Mouse (Mus musculus): ENCODE data around the gene Clic5.

Clic5 gene

GRCm38 (mm10) chr17:44192981-44193380 is 4.6 kb downstream of the Clic5 start:
- no peak for DNase-seq (ENCODE audit: low read depth, low spot score)

- no peak for DNase-seq (ENCODE audit: low read depth, low spot score)
These were observed 10.8 kb downstream of the Clic5 start for GRCm38 (mm10) chr17:44199158-44199557.

- DNase-seq (ENCODE audit: low read depth, low spot score), result no peak
These were observed 14.6 kb downstream of the Clic5 start for GRCm38 (mm10) chr17:44202952-44203351.

- DNase-seq (ENCODE audit: low read depth, low spot score), result no peak
These were observed 16.4 kb downstream of the Clic5 start for GRCm38 (mm10) chr17:44204787-44205186.

GRCm38 (mm10) chr17:44205562-44205961 is 17.2 kb downstream of the Clic5 start:
- no peak for DNase-seq (ENCODE audit: low read depth, low spot score)

GRCm38 (mm10) chr17:44208900-44209299 is 20.5 kb downstream of the Clic5 start:
- DNase-seq (ENCODE audit: low read depth, low spot score), result no peak

GRCm38 (mm10) chr17:44212960-44213619 is 24.7 kb downstream of the Clic5 start:
- no peak for DNase-seq (ENCODE audit: low read depth, low spot score)

GRCm38 (mm10) chr17:44215196-44215799 is 26.9 kb downstream of the Clic5 start:
- DNase-seq (ENCODE audit: low read depth, low spot score), result no peak

GRCm38 (mm10) chr17:44217185-44217584 is 28.8 kb downstream of the Clic5 start:
- DNase-seq (ENCODE audit: low read depth, low spot score), result no peak

GRCm38 (mm10) chr17:44219943-44220342 is 31.6 kb downstream of the Clic5 start:
- no peak for DNase-seq (ENCODE audit: low read depth, low spot score)

- no peak for DNase-seq (ENCODE audit: low read depth, low spot score)
These were observed 40.0 kb downstream of the Clic5 start for GRCm38 (mm10) chr17:44228428-44228827.

- no peak for DNase-seq (ENCODE audit: low read depth, low spot score)
These were observed 41.7 kb downstream of the Clic5 start for GRCm38 (mm10) chr17:44230083-44230482.

GRCm38 (mm10) chr17:44239030-44239721 is 50.8 kb downstream of the Clic5 start:
- peak; percentile 23 for DNase-seq (ENCODE audit: low read depth, low spot score)

- DNase-seq (ENCODE audit: low read depth, low spot score), result no peak
These were observed 52.4 kb downstream of the Clic5 start for GRCm38 (mm10) chr17:44240742-44241141.

GRCm38 (mm10) chr17:44244096-44244495 is 55.7 kb downstream of the Clic5 start:
- DNase-seq (ENCODE audit: low read depth, low spot score), result no peak

- no peak for DNase-seq (ENCODE audit: low read depth, low spot score)
These were observed 56.2 kb downstream of the Clic5 start for GRCm38 (mm10) chr17:44244625-44245024.

- DNase-seq (ENCODE audit: low read depth, low spot score), result no peak
These were observed 57.8 kb downstream of the Clic5 start for GRCm38 (mm10) chr17:44246153-44246700.

GRCm38 (mm10) chr17:44249544-44249943 is 61.2 kb downstream of the Clic5 start:
- DNase-seq (ENCODE audit: low read depth, low spot score), result no peak

- DNase-seq (ENCODE audit: low read depth, low spot score), result no peak
These were observed 64.3 kb downstream of the Clic5 start for GRCm38 (mm10) chr17:44252653-44253052.

- no peak for DNase-seq (ENCODE audit: low read depth, low spot score)
These were observed 66.3 kb downstream of the Clic5 start for GRCm38 (mm10) chr17:44254698-44255097.

- DNase-seq (ENCODE audit: low read depth, low spot score), result peak; percentile 86
These were observed 68.2 kb downstream of the Clic5 start for GRCm38 (mm10) chr17:44256583-44256982.

GRCm38 (mm10) chr17:44259245-44259644 is 70.9 kb downstream of the Clic5 start:
- DNase-seq (ENCODE audit: low read depth, low spot score), result no peak

All from forelimb bud, embryonic 11.5 days (tissue).